Mouse (Mus musculus): ENCODE data around the gene Dtd2. TPM values are rescaled to one million over a fixed set of nuclear protein-coding genes. Genes with fewer than 3 reads are reported as not detected.

Dtd2 gene
- total and polyA plus RNA-seq, 3 experiments = 15.5 to 22.4 TPM; not detected in 1

DNA sequence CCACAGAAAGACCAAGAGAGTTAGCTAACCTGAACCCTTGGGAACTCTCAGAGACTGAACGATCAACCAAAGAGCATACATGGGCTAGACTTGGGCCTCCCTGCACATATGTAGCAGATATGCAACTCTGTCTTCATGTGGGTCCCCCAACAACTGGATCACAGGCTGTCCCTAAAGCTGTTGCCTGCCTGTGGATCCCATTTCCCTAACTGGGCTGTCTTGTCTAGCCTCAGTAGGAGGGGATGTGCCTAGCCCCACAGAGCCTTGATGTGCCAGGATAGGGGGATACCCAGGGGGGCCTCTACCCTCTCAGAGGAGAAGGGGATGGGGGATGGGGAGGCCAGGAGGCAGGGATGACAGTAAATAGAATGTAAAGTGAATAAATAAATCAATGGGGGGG, 22.7 kb downstream of the Dtd2 start:
- no peak overlapping the region for H3K27ac ChIP-seq (ENCODE audit: control insufficient read depth, low read depth, low read length)
- no peaks in the 10 kb centered on the region; a peak in 1 of 4 replicates for H3K4me1 ChIP-seq (ENCODE audit: control insufficient read depth in 1 of 2, insufficient read depth in 2 of 2, low read length in 2 of 2)
- no peak for TF ChIP-seq MAX (IDR thresholded peaks at IDR 0.05; ENCODE audit: low read length)
- no peak for TF ChIP-seq NELFE (IDR thresholded peaks at IDR 0.05; ENCODE audit: low read depth, low read length)
- TF ChIP-seq GABPA (IDR thresholded peaks at IDR 0.05; ENCODE audit: low read depth, low read length) = no peak
- TF ChIP-seq USF1 (IDR thresholded peaks at IDR 0.05; ENCODE audit: low read depth, low read length) = no peak
- TF ChIP-seq TBP (IDR thresholded peaks at IDR 0.05; ENCODE audit: low read depth, low read length) = no peak
- no peak for TF ChIP-seq ZMIZ1 (IDR thresholded peaks at IDR 0.05; ENCODE audit: low read depth, low read length)
- no peak for TF ChIP-seq EP300 (IDR thresholded peaks at IDR 0.05; ENCODE audit: low read depth in 1 of 2, low read length in 2 of 2)
- TF ChIP-seq POLR2AphosphoS2 (IDR thresholded peaks at IDR 0.05; ENCODE audit: low read length) = no peak
- no peak for TF ChIP-seq MYB (IDR thresholded peaks at IDR 0.05; ENCODE audit: low read depth, low read length)
- no peak for TF ChIP-seq MXI1 (IDR thresholded peaks at IDR 0.05; ENCODE audit: low read depth, low read length)
- no peak for TF ChIP-seq ZC3H11A (IDR thresholded peaks at IDR 0.05; ENCODE audit: low read depth, low read length)
- no peak for TF ChIP-seq SIN3A (IDR thresholded peaks at IDR 0.05; ENCODE audit: low read length)
- no peaks in the 10 kb centered on the region for H3K9me3 ChIP-seq (replicated peaks; ENCODE audit: insufficient read depth, low read length)
- no peaks in the 10 kb centered on the region for H3K36me3 ChIP-seq (ENCODE audit: control insufficient read depth in 1 of 2, insufficient read depth in 2 of 2, low read length in 2 of 2)
- H3K9ac ChIP-seq (ENCODE audit: control insufficient read depth, low read depth, low read length, poor library complexity, severe bottlenecking) = no peak overlapping the region
- no peak overlapping the region for H3K4me3 ChIP-seq (ENCODE audit: control insufficient read depth in 1 of 2, insufficient read depth in 1 of 2, low read depth in 2 of 2, low read length in 2 of 2)
- H3K27me3 ChIP-seq (ENCODE audit: control insufficient read depth in 1 of 2, insufficient read depth in 2 of 2, low read length in 2 of 2) = no peaks in the 10 kb centered on the region
- DNase-seq (ENCODE audit: low read depth, low spot score) = no peak
- no peaks in the 10 kb centered on the region for H3K79me2 ChIP-seq (ENCODE audit: control insufficient read depth, insufficient read depth, low read length, poor library complexity)

DNA sequence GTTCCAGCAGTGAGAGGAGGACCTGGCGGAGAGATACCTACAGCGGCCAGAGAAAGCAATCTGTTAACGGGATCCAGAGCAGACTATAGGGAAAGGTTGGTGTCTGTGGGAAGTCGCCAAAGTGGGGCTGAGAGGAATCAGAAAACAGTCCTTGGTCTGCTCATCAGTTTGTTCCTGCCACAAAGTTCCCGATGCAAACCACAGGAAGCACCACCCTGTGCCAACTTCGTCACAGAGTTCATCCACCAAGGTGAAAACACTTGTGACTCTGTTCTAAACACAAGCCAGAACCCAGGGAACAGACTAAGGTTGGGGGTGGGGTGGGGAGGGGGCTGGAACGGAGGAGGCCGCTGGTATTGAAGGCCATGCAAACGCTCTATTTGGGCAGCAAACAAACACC, 29.8 kb downstream of the Dtd2 start:
- H3K27ac ChIP-seq (ENCODE audit: control insufficient read depth, low read depth, low read length) = no peak overlapping the region
- no peak overlapping the region for H3K9ac ChIP-seq (ENCODE audit: control insufficient read depth, low read depth, low read length, poor library complexity, severe bottlenecking)
- H3K36me3 ChIP-seq (ENCODE audit: control insufficient read depth in 1 of 2, insufficient read depth in 2 of 2, low read length in 2 of 2) = peaks cover 0 to 2% of the 10 kb centered on the region in 2 experiments; a peak in 1 of 4 replicates
- H3K27me3 ChIP-seq (ENCODE audit: control insufficient read depth in 1 of 2, insufficient read depth in 2 of 2, low read length in 2 of 2) = no peaks in the 10 kb centered on the region
- no peak overlapping the region for H3K4me3 ChIP-seq (ENCODE audit: control insufficient read depth in 1 of 2, insufficient read depth in 1 of 2, low read depth in 2 of 2, low read length in 2 of 2)
- no peaks in the 10 kb centered on the region for H3K9me3 ChIP-seq (replicated peaks; ENCODE audit: insufficient read depth, low read length)
- H3K79me2 ChIP-seq (ENCODE audit: control insufficient read depth, insufficient read depth, low read length, poor library complexity) = no peaks in the 10 kb centered on the region
- no peak for DNase-seq (ENCODE audit: low read depth, low spot score)
- TF ChIP-seq NELFE (IDR thresholded peaks at IDR 0.05; ENCODE audit: low read depth, low read length) = no peak
- no peak for TF ChIP-seq TBP (IDR thresholded peaks at IDR 0.05; ENCODE audit: low read depth, low read length)
- TF ChIP-seq POLR2AphosphoS5 (IDR thresholded peaks at IDR 0.05; ENCODE audit: borderline replicate concordance, low read depth, low read length) = no peak
- TF ChIP-seq UBTF (IDR thresholded peaks at IDR 0.05; ENCODE audit: borderline replicate concordance, insufficient read depth, low read depth, low read length) = no peak
- peaks cover 0 to 4% of the 10 kb centered on the region in 2 experiments; a peak in 1 of 4 replicates for H3K4me1 ChIP-seq (ENCODE audit: control insufficient read depth in 1 of 2, insufficient read depth in 2 of 2, low read length in 2 of 2)

DNA sequence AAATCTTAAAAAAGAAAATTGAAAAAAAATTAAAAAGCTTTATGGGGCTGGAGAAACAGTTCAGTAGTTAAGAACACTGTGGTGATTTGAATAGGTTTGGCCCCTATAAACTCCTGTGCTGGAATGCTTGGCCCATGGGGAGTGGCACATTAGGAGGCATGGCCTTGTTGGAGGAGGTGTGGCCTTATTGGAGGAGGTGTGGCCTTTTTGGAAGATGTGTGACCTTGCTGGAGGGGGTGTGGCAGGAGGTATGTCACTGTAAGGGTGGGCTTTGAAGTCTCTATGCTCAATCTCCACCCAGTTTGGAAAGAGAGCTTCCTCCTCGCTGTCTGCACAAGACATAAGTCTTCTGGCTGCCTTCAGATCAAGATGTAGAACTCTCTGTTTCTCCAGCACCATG, 31.9 kb downstream of the Dtd2 start:
- Histone ChIP-seq H3K27ac (ENCODE audit: control insufficient read depth, low read depth, low read length) (no peak overlapping the region), H3K9me3 (replicated peaks; ENCODE audit: insufficient read depth, low read length) (no peaks in the 10 kb centered on the region), H3K4me3 (ENCODE audit: control insufficient read depth in 1 of 2, insufficient read depth in 1 of 2, low read depth in 2 of 2, low read length in 2 of 2) (no peak overlapping the region), H3K4me1 (ENCODE audit: control insufficient read depth in 1 of 2, insufficient read depth in 2 of 2, low read length in 2 of 2) (peaks cover 0 to 4% of the 10 kb centered on the region in 2 experiments; a peak in 1 of 4 replicates), H3K9ac (ENCODE audit: control insufficient read depth, low read depth, low read length, poor library complexity, severe bottlenecking) (no peak overlapping the region), H3K79me2 (ENCODE audit: control insufficient read depth, insufficient read depth, low read length, poor library complexity) (peaks cover 10% of the 10 kb centered on the region), H3K27me3 (ENCODE audit: control insufficient read depth in 1 of 2, insufficient read depth in 2 of 2, low read length in 2 of 2) (no peaks in the 10 kb centered on the region), H3K36me3 (ENCODE audit: control insufficient read depth in 1 of 2, insufficient read depth in 2 of 2, low read length in 2 of 2) (peaks cover 0 to 3% of the 10 kb centered on the region in 2 experiments; a peak in 2 of 4 replicates)
- peak; percentile 34 for DNase-seq (ENCODE audit: low read depth, low spot score)
- TF ChIP-seq EP300 (IDR thresholded peaks at IDR 0.05; ENCODE audit: low read depth in 1 of 2, low read length in 2 of 2) (no peak), GABPA (IDR thresholded peaks at IDR 0.05; ENCODE audit: low read depth, low read length) (no peak), CHD2 (IDR thresholded peaks at IDR 0.05; ENCODE audit: low read length) (no peak), TBP (IDR thresholded peaks at IDR 0.05; ENCODE audit: low read depth, low read length) (no peak), TCF12 (IDR thresholded peaks at IDR 0.05; ENCODE audit: low read depth, low read length) (no peak), POLR2AphosphoS2 (IDR thresholded peaks at IDR 0.05; ENCODE audit: low read length) (no peak), SIN3A (IDR thresholded peaks at IDR 0.05; ENCODE audit: low read length) (no peak), ETS1 (IDR thresholded peaks at IDR 0.05; ENCODE audit: low read depth, low read length) (no peak), CHD1 (IDR thresholded peaks at IDR 0.05; ENCODE audit: low read depth, low read length) (no peak), POLR2AphosphoS5 (IDR thresholded peaks at IDR 0.05; ENCODE audit: borderline replicate concordance, low read depth, low read length) (no peak), JUND (IDR thresholded peaks at IDR 0.05; ENCODE audit: low read depth, low read length) (no peak), MYB (IDR thresholded peaks at IDR 0.05; ENCODE audit: low read depth, low read length) (no peak), USF1 (IDR thresholded peaks at IDR 0.05; ENCODE audit: low read depth, low read length) (no peak), RAD21 (IDR thresholded peaks at IDR 0.05; ENCODE audit: low read depth, low read length) (no peak)

All from MEL (cell line).